8 mouse cellular contexts compared by ENCODE assay signal in the genomic region with DNA sequence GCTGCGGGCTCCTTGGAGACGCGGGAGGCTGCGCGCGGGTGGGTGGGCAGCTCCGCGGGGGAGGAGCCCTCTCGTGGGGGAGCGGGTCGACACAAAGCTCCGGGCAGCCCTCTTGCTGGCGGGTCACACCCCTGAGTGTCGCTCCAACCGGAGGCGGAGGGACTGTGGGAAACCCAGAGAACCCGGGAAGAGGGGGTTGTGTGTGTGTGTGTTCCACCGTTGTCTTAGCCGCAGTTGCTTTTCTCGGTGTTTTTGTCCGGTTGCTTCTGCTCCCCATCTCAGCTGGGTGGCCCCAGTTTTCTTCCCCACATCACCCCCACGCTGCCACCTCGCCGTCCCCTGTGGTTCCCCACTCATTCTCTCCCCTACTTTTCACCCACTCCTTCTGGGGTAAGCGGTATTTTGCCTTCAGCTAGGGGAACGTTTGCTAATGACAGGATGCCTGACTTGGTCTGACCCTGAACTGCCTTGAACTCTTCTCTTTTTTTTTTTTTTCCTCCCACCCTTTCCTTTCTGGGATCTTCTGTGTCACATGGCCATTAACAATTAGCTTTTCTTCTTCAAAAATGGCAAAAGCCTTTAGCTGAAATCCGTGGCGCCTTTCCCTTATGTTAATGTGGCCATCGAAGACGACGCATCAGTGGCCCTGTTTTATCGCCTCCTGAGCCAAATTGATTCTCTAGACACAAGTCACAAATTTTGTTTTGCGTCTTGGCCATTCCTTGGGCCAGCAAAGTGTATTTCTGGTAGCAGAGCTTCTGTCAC. TPM values are rescaled to one million over a fixed set of nuclear protein-coding genes. Genes with fewer than 3 reads are reported as not detected.
DNase-seq lines count a peak whose midpoint lies in the region; ATAC-seq and TF ChIP-seq lines count a peak whose summit lies in the region.

No protein-coding gene starts in this region.

- DNase-seq in thymus, adult 2 months: no peak
- no peak for DNase-seq in thymus, postnatal 36 days
- DNase-seq in cerebellum, adult 9-11 months: peak; percentile 75
- DNase-seq in frontal cortex, postnatal 14 days (ENCODE audit: low spot score in 2 of 2): peak; percentile 42 to 46
- DNase-seq in hindbrain, postnatal 0 days (ENCODE audit: low spot score): peak; percentile 73
- DNase-seq in limb, embryonic 10.5 days (ENCODE audit: low spot score): peak; percentile 69
- DNase-seq in midbrain, embryonic 10.5 days (ENCODE audit: low spot score): peak; percentile 72
- DNase-seq in stomach, postnatal 0 days (ENCODE audit: low spot score): peak; percentile 70

- H3K9me3 ChIP-seq in hindbrain, postnatal 0 days (ENCODE audit: low read length): no peaks in the 10 kb centered on the region
- no peaks in the 10 kb centered on the region for H3K9me3 ChIP-seq in limb, embryonic 10.5 days (replicated peaks)
- H3K9me3 ChIP-seq in midbrain, embryonic 10.5 days (replicated peaks): no peaks in the 10 kb centered on the region
- H3K9me3 ChIP-seq in stomach, postnatal 0 days (ENCODE audit: control insufficient read depth, low read length): no peaks in the 10 kb centered on the region

- H3K4me2 ChIP-seq in hindbrain, postnatal 0 days (ENCODE audit: low read depth, low read length): peak overlapping the region; percentile 79
- peak overlapping the region; percentile 77 for H3K4me2 ChIP-seq in stomach, postnatal 0 days (replicated peaks; ENCODE audit: low read depth)

- under 1% methylated on average over 33 of the region's 33 CpGs for WGBS in thymus, adult 2 months
- WGBS in hindbrain, postnatal 0 days: under 1% methylated on average over 27 of the region's 33 CpGs
- under 1% methylated on average over 32 of the region's 33 CpGs for WGBS in limb, embryonic 10.5 days
- WGBS in midbrain, embryonic 10.5 days: under 1% methylated on average over 32 of the region's 33 CpGs
- WGBS in stomach, postnatal 0 days: under 1% methylated on average over 31 of the region's 33 CpGs

- H3K4me3 ChIP-seq in thymus, adult 2 months (ENCODE audit: control insufficient read depth, insufficient read depth, low read length): peak overlapping the region; percentile 97
- peak overlapping the region; percentile 99 for H3K4me3 ChIP-seq in hindbrain, postnatal 0 days (ENCODE audit: low read length)
- peak overlapping the region; percentile 100 for H3K4me3 ChIP-seq in limb, embryonic 10.5 days
- H3K4me3 ChIP-seq in midbrain, embryonic 10.5 days: peak overlapping the region; percentile 100
- peak overlapping the region; percentile 98 for H3K4me3 ChIP-seq in stomach, postnatal 0 days (ENCODE audit: low read depth, low read length)

- H3K4me1 ChIP-seq in thymus, adult 2 months (replicated peaks; ENCODE audit: control insufficient read depth, insufficient read depth, low read length): peaks cover 12% of the 10 kb centered on the region
- H3K4me1 ChIP-seq in hindbrain, postnatal 0 days (ENCODE audit: insufficient read depth, low read length): peaks cover 11% of the 10 kb centered on the region; the same call in 1 of the 2 replicates
- peaks cover 26% of the 10 kb centered on the region for H3K4me1 ChIP-seq in limb, embryonic 10.5 days
- peaks cover 55% of the 10 kb centered on the region for H3K4me1 ChIP-seq in midbrain, embryonic 10.5 days
- peaks cover 3% of the 10 kb centered on the region for H3K4me1 ChIP-seq in stomach, postnatal 0 days (replicated peaks; ENCODE audit: control insufficient read depth, insufficient read depth)

- peak overlapping the region; percentile 95 for H3K9ac ChIP-seq in hindbrain, postnatal 0 days (replicated peaks; ENCODE audit: low read length)
- peak overlapping the region; percentile 99 for H3K9ac ChIP-seq in stomach, postnatal 0 days (ENCODE audit: low read length)

- no peak for TF ChIP-seq EP300 in stomach, postnatal 0 days (optimal IDR thresholded peaks at IDR 0.05)

- no peaks in the 10 kb centered on the region for H3K36me3 ChIP-seq in thymus, adult 2 months (ENCODE audit: control insufficient read depth, insufficient read depth, low read length)
- no peaks in the 10 kb centered on the region for H3K36me3 ChIP-seq in hindbrain, postnatal 0 days (ENCODE audit: insufficient read depth, low read length)
- H3K36me3 ChIP-seq in limb, embryonic 10.5 days: no peaks in the 10 kb centered on the region
- no peaks in the 10 kb centered on the region for H3K36me3 ChIP-seq in midbrain, embryonic 10.5 days
- no peaks in the 10 kb centered on the region for H3K36me3 ChIP-seq in stomach, postnatal 0 days (ENCODE audit: control insufficient read depth, insufficient read depth, low read length)

- ATAC-seq in hindbrain, postnatal 0 days: peak; percentile 46; the same call in 1 of the 2 replicates
- peak; percentile 52 for ATAC-seq in stomach, postnatal 0 days (ENCODE audit: low FRiP score, low TSS enrichment)

- no peaks in the 10 kb centered on the region for H3K27me3 ChIP-seq in thymus, adult 2 months (ENCODE audit: control insufficient read depth, insufficient read depth, low read length)
- H3K27me3 ChIP-seq in hindbrain, postnatal 0 days (ENCODE audit: insufficient read depth, low read length): no peaks in the 10 kb centered on the region
- H3K27me3 ChIP-seq in limb, embryonic 10.5 days (ENCODE audit: low read depth, poor library complexity, severe bottlenecking): no peaks in the 10 kb centered on the region
- H3K27me3 ChIP-seq in midbrain, embryonic 10.5 days (ENCODE audit: low read depth, poor library complexity, severe bottlenecking): no peaks in the 10 kb centered on the region
- H3K27me3 ChIP-seq in stomach, postnatal 0 days (ENCODE audit: control insufficient read depth, insufficient read depth, low read length): no peaks in the 10 kb centered on the region

- no peak for TF ChIP-seq CTCF in thymus, adult 2 months (IDR thresholded peaks at IDR 0.05; ENCODE audit: borderline replicate concordance, control insufficient read depth, extremely low read depth, insufficient read depth, low read length, poor library complexity)
- TF ChIP-seq CTCF in hindbrain, postnatal 0 days (IDR thresholded peaks at IDR 0.05; ENCODE audit: low read depth): no peak
- TF ChIP-seq CTCF in stomach, postnatal 0 days (IDR thresholded peaks at IDR 0.05; ENCODE audit: low read depth): no peak

- TF ChIP-seq POLR2A in thymus, adult 2 months (IDR thresholded peaks at IDR 0.05; ENCODE audit: control insufficient read depth, extremely low read depth, insufficient read depth, low read length, poor library complexity): no peak; the same call in 1 of the 2 replicates

- H3K27ac ChIP-seq in thymus, adult 2 months (ENCODE audit: control insufficient read depth, insufficient read depth, low read length): peak overlapping the region; percentile 93
- H3K27ac ChIP-seq in hindbrain, postnatal 0 days: peak overlapping the region; percentile 98
- H3K27ac ChIP-seq in limb, embryonic 10.5 days: peak overlapping the region; percentile 99
- peak overlapping the region; percentile 100 for H3K27ac ChIP-seq in midbrain, embryonic 10.5 days (replicated peaks)
- peak overlapping the region; percentile 100 for H3K27ac ChIP-seq in stomach, postnatal 0 days (replicated peaks)

RNA-seq across cellular contexts. Expression of a gene that starts 1.0 kb away (rescaled TPM):
- polyA plus RNA-seq in thymus, adult 2 months (2012; rRNA removed): 79.2 and 79.5 TPM in 2 replicates
- 63.3 and 82.1 TPM in 2 replicates for total RNA-seq in hindbrain, postnatal 0 days (2014; rRNA removed)
- polyA plus RNA-seq in hindbrain, postnatal 0 days (2015; fragmentation: Nextera tagmentation; extraction: Ambion mirVana): 32.4 and 32.6 TPM in 2 replicates
- polyA plus RNA-seq in limb, embryonic 10.5 days (2016; fragmentation: Nextera tagmentation; extraction: Ambion mirVana): 13.9 and 15.4 TPM in 2 replicates
- 20.1 and 24.3 TPM in 2 replicates for polyA plus RNA-seq in midbrain, embryonic 10.5 days (2016; fragmentation: Nextera tagmentation; extraction: Ambion mirVana)
- 8.2 and 8.6 TPM in 2 replicates for polyA plus RNA-seq in stomach, postnatal 0 days (2015; fragmentation: Nextera tagmentation; extraction: Ambion mirVana)

Comparison
In these comparisons a context has a peak if more than half of its experiments do, and no peak if none do; other contexts are left out.
1. DNase-seq: peak in cerebellum, adult 9-11 months (single experiment), frontal cortex, postnatal 14 days (2 of 2), hindbrain, postnatal 0 days (single experiment), limb, embryonic 10.5 days (single experiment), midbrain, embryonic 10.5 days (single experiment) and stomach, postnatal 0 days (single experiment); none in thymus, adult 2 months (single experiment) and thymus, postnatal 36 days (0 of 2).
2. Peak in every context shown above with its lines, with median percentiles within 50 percentile points of each other: H3K27ac ChIP-seq and H3K4me3 ChIP-seq.